Mouse (Mus musculus) intestine, embryonic 14.5 days (tissue): ENCODE results near the gene Tmem51. TPM values are rescaled to one million over a fixed set of nuclear protein-coding genes. Genes with fewer than 3 reads are reported as not detected.
A peak's percentile ranks its signal among the peaks of the same experiment; 100 is the strongest.
"Not testable (repeated sequence)": the region's sequence is repeated elsewhere in the genome, so short reads cannot be mapped to it uniquely, and the experiment has no call there.

Experiments
- ATAC-seq: fragments of 200-750 bp; cut with Nextera tagmentation; replicated peaks from 2 replicates; pipeline ENCODE4 v1.8.0; 2017; ENCODE audit warnings: low read depth, moderate number of reproducible peaks, moderate TSS enrichment, moderate library complexity; ENCODE audit not compliant: low FRiP score, low TSS enrichment
- DNase-seq: peaks from one replicate; pipeline ENCODE4 v3.0.0-alpha.2; 2018; ENCODE audit warnings: low spot score
- H3K27ac ChIP-seq: fragments of 300-500 bp; sonication (generic); 2 replicates; pipeline ENCODE4 v1.5.1; 2014; ENCODE audit warnings: low read depth, mild to moderate bottlenecking, control low read depth
- H3K27me3 ChIP-seq: fragments of 300-500 bp; sonication (generic); replicated peaks from 2 replicates; pipeline ENCODE4 v1.6.1; 2014; ENCODE audit warnings: low read length, control low read depth; ENCODE audit not compliant: control insufficient read depth, insufficient read depth
- H3K36me3 ChIP-seq: fragments of 300-500 bp; sonication (generic); 2 replicates; pipeline ENCODE4 v1.6.1; 2014; ENCODE audit warnings: low read length, control low read depth; ENCODE audit not compliant: control insufficient read depth, insufficient read depth
- H3K4me1 ChIP-seq: fragments of 300-500 bp; sonication (generic); replicated peaks from 2 replicates; pipeline ENCODE4 v1.6.1; 2014; ENCODE audit warnings: low read length, control low read depth, mixed read lengths; ENCODE audit not compliant: control insufficient read depth, insufficient read depth
- H3K4me2 ChIP-seq: fragments of 300-500 bp; sonication (generic); 2 replicates; pipeline ENCODE4 v1.6.1; 2014; ENCODE audit warnings: low read length
- H3K4me3 ChIP-seq: fragments of 300-500 bp; sonication (generic); 2 replicates; pipeline ENCODE4 v1.5.1; 2014; ENCODE audit warnings: low read depth, low read length, control low read depth, mixed read lengths
- H3K9ac ChIP-seq: fragments of 300-500 bp; sonication (generic); 2 replicates; pipeline ENCODE4 v1.6.1; 2014; ENCODE audit warnings: mild to moderate bottlenecking, low read length
- H3K9me3 ChIP-seq: fragments of 300-500 bp; sonication (generic); 2 replicates; pipeline ENCODE4 v1.6.1; 2016; ENCODE audit warnings: low read length, control low read depth; ENCODE audit not compliant: control insufficient read depth
- WGBS: fragments of 180-500 bp; shearing (Covaris S2); extraction: QIAGEN DNeasy Blood & Tissue Kit; methylation state at CpG from one replicate; pipeline ENCODE4 v1.1.7; 2014; 5-methylcytosine and 5-hydroxymethylcytosine counted together
- polyA plus RNA-seq: library from polyadenylated mRNA; unstranded; fragments of >200 nt; fragmentation: Nextera tagmentation; extraction: Ambion mirVana; gene quantifications from 2 replicates; pipeline ENCODE4 v1.2.1, GENCODE M21; 2014

The Tmem51 gene
- polyA plus RNA-seq, 1 experiment from 2014 or later, result 45.5 TPM

- Histone ChIP-seq H3K4me2 (no peak overlapping the region), H3K4me1 (peaks cover 17% of the 10 kb centered on the region), H3K4me3 (no peak overlapping the region), H3K36me3 (no peaks in the 10 kb centered on the region), H3K27ac (no peak overlapping the region), H3K27me3 (no peaks in the 10 kb centered on the region), H3K9me3 (no peaks in the 10 kb centered on the region), H3K9ac (no peak overlapping the region)
- ATAC-seq, result no peak
- DNase-seq, result no peak
- 60% methylated on average over 9 of the region's 9 CpGs for WGBS
Observed at GRCm38 (mm10) chr4:142000581-142000980, 83.5 kb downstream of the Tmem51 start.

GRCm38 (mm10) chr4:141999494-142000074, 84.5 kb downstream of the Tmem51 start:
- Histone ChIP-seq H3K9ac (no peak overlapping the region), H3K27me3 (no peaks in the 10 kb centered on the region), H3K4me2 (no peak overlapping the region), H3K36me3 (no peaks in the 10 kb centered on the region), H3K4me1 (peaks cover 17% of the 10 kb centered on the region), H3K9me3 (no peaks in the 10 kb centered on the region), H3K27ac (peak overlapping the region; percentile 69), H3K4me3 (no peak overlapping the region)
- DNase-seq (peak; percentile 63), ATAC-seq (peak; percentile 76)
- WGBS, result 45% methylated on average over 7 of the region's 7 CpGs

GRCm38 (mm10) chr4:141998282-141998821, 85.8 kb downstream of the Tmem51 start:
- 26% methylated on average over 11 of the region's 11 CpGs for WGBS
- DNase-seq, result peak; percentile 70
- Histone ChIP-seq H3K4me1 (peaks cover 17% of the 10 kb centered on the region), H3K9me3 (no peaks in the 10 kb centered on the region), H3K36me3 (no peaks in the 10 kb centered on the region), H3K4me2 (peak overlapping the region; percentile 41), H3K9ac (no peak overlapping the region), H3K4me3 (peak overlapping the region; percentile 18), H3K27me3 (no peaks in the 10 kb centered on the region), H3K27ac (no peak overlapping the region)
- ATAC-seq, result no peak

- no peaks in the 10 kb centered on the region for H3K36me3 ChIP-seq
- H3K9ac ChIP-seq, result no peak overlapping the region; the same call in 1 of the 2 replicates
- H3K4me2 ChIP-seq, result no peak overlapping the region
- H3K27ac ChIP-seq, result no peak overlapping the region
- H3K27me3 ChIP-seq, result no peaks in the 10 kb centered on the region
- 54% methylated on average over 3 of the region's 3 CpGs for WGBS
- peaks cover 17% of the 10 kb centered on the region for H3K4me1 ChIP-seq
- DNase-seq (no peak), ATAC-seq (no peak)
- H3K4me3 ChIP-seq, result no peak overlapping the region
- H3K9me3 ChIP-seq, result no peaks in the 10 kb centered on the region
Observed at GRCm38 (mm10) chr4:141996880-141997279, 87.2 kb downstream of the Tmem51 start.

GRCm38 (mm10) chr4:141996086-141996485, 88.0 kb downstream of the Tmem51 start:
- Histone ChIP-seq H3K4me3 (no peak overlapping the region), H3K36me3 (no peaks in the 10 kb centered on the region), H3K27me3 (no peaks in the 10 kb centered on the region), H3K4me1 (peaks cover 17% of the 10 kb centered on the region), H3K9me3 (no peaks in the 10 kb centered on the region), H3K4me2 (no peak overlapping the region), H3K27ac (no peak overlapping the region), H3K9ac (no peak overlapping the region; the same call in 1 of the 2 replicates)
- 64% methylated on average over 7 of the region's 7 CpGs for WGBS
- no peak for DNase-seq
- ATAC-seq, result no peak

- H3K9me3 ChIP-seq, H3K9ac ChIP-seq, H3K4me3 ChIP-seq, DNase-seq, H3K27ac ChIP-seq, H3K36me3 ChIP-seq, H3K27me3 ChIP-seq, ATAC-seq, H3K4me2 ChIP-seq: not testable (repeated sequence)
- peaks cover 17% of the 10 kb centered on the region for H3K4me1 ChIP-seq
- 67% methylated on average over 2 of the region's 2 CpGs for WGBS
Observed at GRCm38 (mm10) chr4:141994062-141994471, 90.0 kb downstream of the Tmem51 start.

- H3K27ac ChIP-seq, result no peak overlapping the region
- no peaks in the 10 kb centered on the region for H3K9me3 ChIP-seq
- H3K36me3 ChIP-seq, result no peaks in the 10 kb centered on the region
- ATAC-seq (no peak), DNase-seq (no peak)
- H3K4me1 ChIP-seq, result peaks cover 16% of the 10 kb centered on the region
- WGBS, result 70% methylated on average over 5 of the region's 5 CpGs
- no peak overlapping the region for H3K4me2 ChIP-seq
- no peak overlapping the region for H3K9ac ChIP-seq
- H3K27me3 ChIP-seq, result no peaks in the 10 kb centered on the region
- H3K4me3 ChIP-seq, result no peak overlapping the region
Observed at GRCm38 (mm10) chr4:141993347-141994061, 90.6 kb downstream of the Tmem51 start.

- Histone ChIP-seq H3K27me3 (no peaks in the 10 kb centered on the region), H3K4me3 (no peak overlapping the region), H3K36me3 (no peaks in the 10 kb centered on the region), H3K9me3 (no peaks in the 10 kb centered on the region), H3K4me2 (no peak overlapping the region), H3K9ac (no peak overlapping the region), H3K4me1 (peaks cover 14% of the 10 kb centered on the region), H3K27ac (no peak overlapping the region)
- no peak for ATAC-seq
- WGBS, result 78% methylated on average over 14 of the region's 14 CpGs
- DNase-seq, result no peak
Observed at GRCm38 (mm10) chr4:141992530-141993204, 91.4 kb downstream of the Tmem51 start.
